Mouse (Mus musculus) heart, embryonic 15.5 days (tissue): ENCODE measurements around the gene Rreb1. TPM values are rescaled to one million over a fixed set of nuclear protein-coding genes. Genes with fewer than 3 reads are reported as not detected.

Experiments
- ATAC-seq: fragments of 200-750 bp; cut with Nextera tagmentation; replicated peaks from 2 replicates; pipeline ENCODE4 v1.8.0; 2017; ENCODE audit warnings: low read depth, moderate TSS enrichment; ENCODE audit not compliant: insufficient number of reproducible peaks, insufficient read depth, low FRiP score
- H3K27ac ChIP-seq: fragments of 300-500 bp; sonication (generic); 2 replicates; pipeline ENCODE4 v1.5.1; 2015; ENCODE audit warnings: mild to moderate bottlenecking, inconsistent platforms
- H3K27me3 ChIP-seq: fragments of 300-500 bp; sonication (generic); 2 replicates; pipeline ENCODE4 v1.6.1; 2015; ENCODE audit warnings: inconsistent platforms
- H3K36me3 ChIP-seq: fragments of 300-500 bp; sonication (generic); 2 replicates; pipeline ENCODE4 v1.6.1; 2015; ENCODE audit warnings: mild to moderate bottlenecking, inconsistent platforms
- H3K4me1 ChIP-seq: fragments of 300-500 bp; sonication (generic); replicated peaks from 2 replicates; pipeline ENCODE4 v1.6.1; 2015; ENCODE audit warnings: inconsistent platforms
- H3K4me2 ChIP-seq: fragments of 300-500 bp; sonication (generic); 2 replicates; pipeline ENCODE4 v1.6.1; 2015; ENCODE audit warnings: inconsistent platforms, mild to moderate bottlenecking, moderate library complexity
- H3K4me3 ChIP-seq: fragments of 300-500 bp; sonication (generic); 2 replicates; pipeline ENCODE4 v1.5.1; 2015; ENCODE audit warnings: mild to moderate bottlenecking, inconsistent platforms
- H3K9ac ChIP-seq: fragments of 300-500 bp; sonication (generic); 2 replicates; pipeline ENCODE4 v1.6.1; 2015; ENCODE audit warnings: mild to moderate bottlenecking, inconsistent platforms
- H3K9me3 ChIP-seq: fragments of 300-500 bp; sonication (generic); replicated peaks from 2 replicates; pipeline ENCODE4 v1.6.1; 2016; ENCODE audit warnings: inconsistent platforms
- WGBS: fragments of 180-500 bp; shearing (Covaris S2); methylation state at CpG from one replicate; pipeline ENCODE4 v1.1.7; 2015; ENCODE audit warnings: mixed read lengths; 5-methylcytosine and 5-hydroxymethylcytosine counted together
- polyA plus RNA-seq: library from polyadenylated mRNA; unstranded; fragments of >200 nt; fragmentation: Nextera tagmentation; extraction: Ambion mirVana; gene quantifications from 2 replicates; pipeline ENCODE4 v1.2.1, GENCODE M21; 2015

Rreb1 gene
- polyA plus RNA-seq, 1 experiment from 2014 or later, result 9.7 TPM

GRCm38 (mm10) chr13:37993704-37994404 is 215.7 kb downstream of the Rreb1 start, which contains the start of gene Ssr1:
Gene Ssr1, minus strand, starts transcription at chr13:37994217.
- no peaks in the 10 kb centered on the region for H3K27me3 ChIP-seq
- H3K9me3 ChIP-seq, result no peaks in the 10 kb centered on the region
- ATAC-seq, result peak; percentile 98
- H3K4me2 ChIP-seq, result peak within 1 kb of the TSS; percentile 77
- peak within 1 kb of the TSS; percentile 99 for H3K9ac ChIP-seq
- peaks cover 8% of the 10 kb centered on the region; the same call in 1 of the 2 replicates for H3K4me1 ChIP-seq
- H3K36me3 ChIP-seq, result peaks cover 20% of the 10 kb centered on the region
- H3K27ac ChIP-seq, result peak within 1 kb of the TSS; percentile 94
- H3K4me3 ChIP-seq, result peak within 1 kb of the TSS; percentile 86
- under 1% methylated on average over 89 of the region's 89 CpGs for WGBS

GRCm38 (mm10) chr13:37994405-37994749 is 216.2 kb downstream of the Rreb1 start:
- Histone ChIP-seq H3K4me3 (peak overlapping the region; percentile 86), H3K27ac (peak overlapping the region; percentile 94), H3K9me3 (no peaks in the 10 kb centered on the region), H3K4me2 (peak overlapping the region; percentile 77), H3K9ac (peak overlapping the region; percentile 54), H3K4me1 (peaks cover 8% of the 10 kb centered on the region; the same call in 1 of the 2 replicates), H3K36me3 (peaks cover 15% of the 10 kb centered on the region), H3K27me3 (no peaks in the 10 kb centered on the region)
- 13% methylated on average over 7 of the region's 7 CpGs for WGBS
- ATAC-seq, result 0 out of 2 replicates have a peak, but pooled peaks have one; percentile 7

- no peaks in the 10 kb centered on the region for H3K36me3 ChIP-seq
- no peak overlapping the region for H3K27ac ChIP-seq
- H3K9ac ChIP-seq, result no peak overlapping the region
- no peaks in the 10 kb centered on the region for H3K4me1 ChIP-seq
- no peak for ATAC-seq
- H3K9me3 ChIP-seq, result no peaks in the 10 kb centered on the region
- no peaks in the 10 kb centered on the region for H3K27me3 ChIP-seq
- WGBS, result 82% methylated on average over 3 of the region's 3 CpGs
- H3K4me2 ChIP-seq, result no peak overlapping the region
- H3K4me3 ChIP-seq, result no peak overlapping the region
These were observed 221.5 kb downstream of the Rreb1 start for GRCm38 (mm10) chr13:37999713-38000112.

Other genes with a start within 250 kb of the Rreb1 start
- gene Ssr1, start 215.8 kb downstream of the Rreb1 start, polyA plus RNA-seq, result 78.6 and 79.1 TPM in 2 replicates